Mouse (Mus musculus) splenic B cell, adult 2 months (primary cell): ENCODE measurements around the gene Clec16a.

Source experiments
- DNase-seq: peaks from one replicate; pipeline ENCODE4 v3.0.0-alpha.2; 2011; ENCODE audit warnings: low read depth, low spot score
- H3K27me3 ChIP-seq: 2 replicates; pipeline ENCODE4 v1.6.1; 2012; ENCODE audit warnings: mild to moderate bottlenecking, low read length, moderate library complexity, mixed read lengths; ENCODE audit not compliant: control insufficient read depth, poor library complexity, insufficient read depth, severe bottlenecking
- H3K36me3 ChIP-seq: 2 replicates; pipeline ENCODE4 v1.6.1; 2012; ENCODE audit warnings: mild to moderate bottlenecking, low read length, moderate library complexity, mixed read lengths; ENCODE audit not compliant: control insufficient read depth, poor library complexity, insufficient read depth, severe bottlenecking

Gene Clec16a

DNA sequence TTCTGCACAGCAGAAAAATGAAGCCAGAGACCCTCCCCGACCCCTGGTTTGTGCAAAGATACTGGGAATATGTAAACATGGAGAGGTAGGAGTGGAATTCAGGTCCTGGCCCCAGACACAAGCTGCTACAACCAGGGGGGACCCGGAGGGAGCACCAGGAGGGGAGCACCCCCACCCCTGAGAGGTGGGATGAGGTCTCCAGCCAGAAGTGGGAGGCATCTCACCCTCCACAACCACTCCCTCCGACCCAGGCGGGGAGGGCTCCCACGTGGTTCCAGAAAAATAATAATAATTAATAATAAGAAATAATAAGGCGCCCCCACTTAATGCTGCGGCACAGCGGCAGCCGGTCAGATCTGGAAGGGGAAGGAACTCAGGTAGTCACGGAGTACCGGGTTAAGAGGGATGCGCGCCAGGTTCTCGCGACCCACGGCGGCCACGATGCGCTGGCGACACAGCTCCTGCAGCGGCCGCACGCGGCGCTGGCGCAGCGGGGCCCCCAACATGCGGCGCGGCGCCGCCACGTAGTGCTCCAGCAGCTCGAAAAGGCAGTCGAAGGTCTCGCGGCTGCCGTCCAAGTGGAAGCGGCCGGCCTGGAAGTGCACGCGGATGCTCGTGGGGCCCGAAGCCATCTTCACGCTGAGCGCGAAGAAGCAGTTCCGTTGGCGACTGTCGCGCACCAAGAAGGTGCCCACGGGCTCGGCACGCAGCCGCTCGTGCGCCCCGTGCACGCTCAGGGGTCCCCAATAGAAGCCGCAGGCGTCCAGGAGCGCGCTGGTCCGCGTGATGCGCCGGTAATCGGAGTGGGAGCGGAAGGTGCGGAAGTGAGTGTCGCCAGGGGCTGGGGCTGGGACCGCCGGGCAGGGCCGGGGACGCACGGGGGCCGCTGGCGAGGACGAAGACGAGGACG lies 239.0 kb downstream of the Clec16a start:
- H3K36me3 ChIP-seq, result no peaks in the 10 kb centered on the region
- peak; percentile 60 for DNase-seq
- H3K27me3 ChIP-seq, result no peaks in the 10 kb centered on the region

DNA sequence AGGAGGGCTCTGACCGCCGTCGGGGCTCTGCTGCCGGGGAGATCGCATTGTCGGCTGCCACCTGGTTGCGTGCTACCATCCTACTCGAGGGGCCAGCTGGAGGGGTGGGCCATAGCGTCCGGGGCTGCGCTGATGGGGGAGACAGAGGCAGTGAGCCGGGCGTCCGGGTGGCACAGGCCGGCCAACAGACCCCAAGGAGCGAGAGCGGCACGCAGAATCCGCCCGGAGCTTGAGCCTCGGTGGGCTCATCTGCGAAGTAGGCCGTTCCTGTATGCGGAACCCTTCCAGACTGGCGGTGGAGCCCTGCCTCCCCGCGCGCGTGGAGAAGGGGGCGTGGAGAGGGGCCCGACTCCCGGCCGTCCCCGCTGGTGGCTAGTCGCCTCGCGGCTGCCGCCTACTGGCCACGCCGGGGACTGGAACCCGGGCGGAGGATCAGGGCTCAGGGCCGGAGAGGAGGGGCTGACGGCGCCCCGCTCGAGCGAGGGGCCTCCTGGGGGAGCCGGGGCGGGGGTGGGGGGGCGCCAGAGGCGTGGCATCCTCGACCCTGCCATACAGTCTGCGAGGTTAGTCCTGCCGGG lies 239.7 kb downstream of the Clec16a start:
- DNase-seq, result peak; percentile 92
- no peaks in the 10 kb centered on the region for H3K36me3 ChIP-seq
- no peaks in the 10 kb centered on the region for H3K27me3 ChIP-seq

DNA sequence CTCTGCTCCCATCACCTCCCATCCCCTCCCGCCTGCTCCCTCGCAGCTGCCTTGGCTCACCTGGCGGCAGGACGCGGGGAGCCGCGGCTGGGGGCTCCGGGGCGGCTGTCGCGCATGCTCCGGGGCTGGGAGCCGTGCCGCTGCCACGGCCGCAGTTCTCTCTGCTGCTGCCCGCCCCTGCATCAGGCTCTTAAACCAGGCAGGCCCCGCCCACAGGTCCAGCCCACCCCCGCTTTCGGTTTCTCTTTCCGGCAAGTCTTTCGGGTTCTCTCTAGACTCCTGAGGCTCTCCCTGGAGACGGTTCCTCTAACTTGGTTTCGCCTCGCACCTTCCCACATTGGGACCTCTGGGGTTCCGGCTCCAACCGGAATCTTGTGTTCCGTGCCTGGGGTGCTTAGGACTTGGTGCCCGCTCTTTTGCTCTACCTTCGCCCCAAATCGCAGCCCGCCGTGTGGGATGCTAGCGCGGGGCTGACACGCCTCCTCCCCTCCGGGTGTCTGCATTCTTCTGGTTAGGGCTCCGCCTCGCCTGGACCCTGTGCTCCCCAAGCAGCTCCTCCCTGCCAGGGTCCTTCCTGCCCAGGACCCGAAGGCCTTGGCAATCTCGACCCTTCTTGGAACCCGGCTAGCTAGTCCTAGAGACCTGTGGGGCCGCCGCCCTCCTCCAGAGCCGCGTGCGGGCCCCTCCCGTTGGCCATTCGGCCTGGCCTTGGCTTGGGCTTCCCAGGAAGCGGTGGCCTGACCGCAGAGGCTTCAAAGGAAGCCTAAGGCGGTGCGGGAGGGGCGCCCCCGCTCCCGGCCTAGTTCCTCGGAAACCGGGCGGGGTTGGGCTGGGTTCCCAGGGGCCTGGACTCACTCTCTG lies 240.5 kb downstream of the Clec16a start, which contains the start of gene Socs1:
TSS of gene Socs1 (minus strand) at position 166 of the 861 bp plus-strand sequence.
- no peaks in the 10 kb centered on the region for H3K36me3 ChIP-seq
- DNase-seq, result peak; percentile 94
- H3K27me3 ChIP-seq, result no peaks in the 10 kb centered on the region

DNA sequence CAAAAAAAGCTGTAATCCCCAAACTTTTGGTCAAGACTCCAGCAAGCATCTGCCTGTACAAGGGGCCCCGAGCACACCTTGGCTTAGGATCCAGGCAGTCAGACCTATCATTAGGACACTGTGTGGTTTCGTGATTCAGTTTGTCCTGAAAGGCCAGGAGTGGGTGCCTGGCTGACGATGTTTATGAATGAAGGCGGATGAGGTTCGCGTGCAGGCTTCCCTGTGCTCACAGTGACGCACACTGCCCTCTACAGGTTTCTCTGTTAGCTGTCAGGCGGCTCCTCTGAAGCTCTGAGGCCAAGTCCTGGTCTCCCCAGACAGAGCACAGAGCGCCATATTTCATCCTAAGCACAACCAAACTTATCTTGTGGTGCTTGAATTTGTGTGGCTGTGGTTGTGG lies 241.1 kb downstream of the Clec16a start:
- peak; percentile 93 for DNase-seq
- no peaks in the 10 kb centered on the region for H3K27me3 ChIP-seq
- H3K36me3 ChIP-seq, result no peaks in the 10 kb centered on the region

DNA sequence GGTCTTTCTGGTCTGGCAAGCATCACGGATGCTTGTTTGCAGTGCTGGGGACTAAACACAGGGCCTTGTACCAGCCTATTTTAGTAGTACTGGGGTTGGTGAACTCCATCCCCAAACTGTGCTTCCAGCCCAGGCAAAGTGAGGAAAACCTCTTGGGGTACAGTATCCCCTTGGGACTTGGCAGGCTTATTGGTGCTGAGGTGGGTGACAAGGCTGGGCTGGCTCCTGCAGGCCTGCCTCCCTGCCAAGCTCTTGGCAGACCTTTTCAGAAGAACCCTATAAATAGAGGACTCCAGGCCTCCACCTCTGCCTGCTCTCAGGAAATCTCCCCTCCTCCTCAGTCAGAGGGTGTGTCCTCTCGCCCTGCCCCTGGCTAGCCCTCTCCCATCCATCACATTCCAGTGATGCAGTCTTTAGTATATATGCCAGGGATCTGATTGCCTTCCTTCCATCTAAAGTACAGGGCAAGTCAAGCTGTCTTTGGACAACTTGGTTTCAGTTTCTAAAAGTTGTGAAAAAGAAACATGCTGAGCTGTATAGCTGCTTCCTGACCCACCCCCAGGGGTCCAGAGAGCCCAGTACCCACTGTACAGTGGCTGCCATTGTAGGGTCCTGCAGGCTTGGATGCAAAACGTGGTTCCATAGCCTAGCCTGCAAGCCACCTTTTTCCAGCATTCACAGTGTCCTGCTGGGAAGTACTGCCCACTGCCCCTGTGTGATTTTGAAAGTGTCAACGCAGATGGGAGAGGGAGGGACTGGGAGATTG lies 241.8 kb downstream of the Clec16a start:
- Histone ChIP-seq H3K36me3 (no peaks in the 10 kb centered on the region), H3K27me3 (no peaks in the 10 kb centered on the region)
- DNase-seq, result no peak

DNA sequence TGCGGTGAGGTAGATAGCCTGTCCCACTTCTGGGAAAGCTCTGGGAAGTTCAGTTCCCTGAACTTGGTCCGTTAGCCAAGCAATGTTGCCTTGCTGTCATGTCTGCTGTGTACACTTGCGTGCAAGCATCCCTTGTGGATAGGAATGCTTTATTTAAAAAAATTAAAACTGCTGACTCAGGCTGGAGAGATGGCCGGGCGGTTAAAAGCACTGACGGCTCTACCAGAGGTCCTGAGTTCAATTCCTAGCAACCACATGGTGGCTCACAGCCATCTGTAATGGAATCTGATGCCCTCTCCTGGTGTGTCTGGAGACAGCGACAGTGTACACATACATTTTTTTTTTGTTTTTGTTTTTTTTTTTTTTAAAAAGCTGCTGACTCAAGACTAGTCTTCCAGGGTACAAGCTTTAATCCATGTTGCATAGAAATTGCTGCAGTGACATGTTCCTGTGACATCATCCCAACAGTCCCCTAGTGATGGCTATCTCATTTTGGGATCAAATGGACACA lies 242.5 kb downstream of the Clec16a start:
- H3K36me3 ChIP-seq, result no peaks in the 10 kb centered on the region
- H3K27me3 ChIP-seq, result no peaks in the 10 kb centered on the region
- DNase-seq, result no peak

DNA sequence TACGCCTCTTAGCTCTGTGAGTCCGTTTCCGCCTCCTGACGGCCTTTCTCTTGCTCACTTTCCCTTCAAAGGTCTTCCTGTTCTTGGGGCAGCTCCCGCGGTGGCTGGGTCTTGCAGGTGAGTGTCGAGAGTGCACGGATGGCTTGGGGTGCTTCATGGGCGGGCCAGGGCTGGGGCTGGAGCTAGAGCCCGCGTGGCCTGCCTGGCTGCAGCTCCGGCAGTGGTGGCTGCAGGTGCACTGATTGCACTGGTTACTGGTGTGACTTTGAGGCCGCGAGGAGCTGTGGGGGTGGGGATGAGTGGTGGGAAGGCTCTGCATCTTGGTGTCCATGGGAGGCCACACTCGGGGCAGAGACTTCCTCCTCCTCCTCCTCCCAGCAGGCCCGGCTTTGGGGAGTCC lies 243.1 kb downstream of the Clec16a start, which contains the start of gene Tnp2:
TSS of gene Tnp2 (minus strand) at position 390 of the 400 bp plus-strand sequence.
- DNase-seq, result no peak
- Histone ChIP-seq H3K27me3 (no peaks in the 10 kb centered on the region), H3K36me3 (no peaks in the 10 kb centered on the region)

DNA sequence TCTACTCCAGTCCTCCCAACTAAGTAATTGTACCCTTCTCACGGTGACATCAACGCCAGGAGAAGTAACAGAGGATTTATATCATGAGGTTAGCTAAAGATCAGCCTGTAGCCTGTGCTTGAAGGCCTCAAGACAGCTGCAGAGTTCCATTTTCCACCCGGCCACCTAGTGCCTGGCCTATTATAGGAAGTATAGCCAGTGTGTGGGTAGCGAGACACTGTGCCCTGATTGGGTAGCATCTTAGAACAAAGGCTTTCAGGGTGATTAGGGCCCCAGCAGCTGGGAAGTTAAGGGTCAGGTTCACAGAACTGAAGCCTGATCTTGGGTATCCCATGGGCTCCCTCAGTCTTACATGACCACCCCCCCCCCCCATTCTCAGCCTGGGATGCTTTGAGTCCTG lies 243.7 kb downstream of the Clec16a start:
- Histone ChIP-seq H3K36me3 (no peaks in the 10 kb centered on the region), H3K27me3 (no peaks in the 10 kb centered on the region)
- no peak for DNase-seq

DNA sequence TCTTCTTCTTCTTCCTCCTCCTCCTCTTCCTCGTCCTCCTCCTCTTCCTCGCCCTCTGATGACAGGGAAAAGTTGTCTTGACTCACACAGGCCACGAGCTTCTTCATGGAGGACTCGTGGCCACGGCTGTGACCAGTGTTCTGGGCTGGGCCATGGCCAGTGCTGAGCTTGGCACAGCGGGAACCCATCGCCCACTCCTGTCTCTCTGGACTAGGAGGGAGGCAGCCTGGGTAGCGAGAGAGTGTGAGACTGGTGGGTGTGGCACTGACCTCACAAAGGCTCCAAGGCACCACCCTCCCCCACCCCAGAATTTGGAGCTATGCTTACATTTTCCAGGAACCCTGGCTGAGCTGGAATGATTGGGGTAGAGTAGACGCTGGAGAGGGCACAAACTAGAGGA lies 245.6 kb downstream of the Clec16a start, which contains the start of gene Prm3:
TSS of gene Prm3 (minus strand) at position 213 of the 400 bp plus-strand sequence.
- no peaks in the 10 kb centered on the region for H3K36me3 ChIP-seq
- no peaks in the 10 kb centered on the region for H3K27me3 ChIP-seq
- DNase-seq, result no peak
